Mouse (Mus musculus) thymus, postnatal 25 days (tissue): Measurements from ENCODE around the gene Upk3a.

ENCODE experiments used
- DNase-seq: peaks from one replicate; pipeline ENCODE4 v3.0.0; 2022

The Upk3a gene

GRCm38 (mm10) chr15:85054098-85054497 is 37.2 kb downstream of the Upk3a start:
- no peak for DNase-seq

- no peak for DNase-seq
These were observed 38.2 kb downstream of the Upk3a start for GRCm38 (mm10) chr15:85055186-85055585.

GRCm38 (mm10) chr15:85063421-85063820 is 46.5 kb downstream of the Upk3a start:
- no peak for DNase-seq

GRCm38 (mm10) chr15:85070561-85070960 is 53.6 kb downstream of the Upk3a start:
- peak; percentile 39 for DNase-seq
